Mouse (Mus musculus) B cell, adult 2 months (primary cell): Measurements from ENCODE around the gene Rac2.

Experiments
- DNase-seq, 2 experiments: peaks; one replicate each; pipeline ENCODE4 v3.0.0; 2022

The Rac2 gene

DNA sequence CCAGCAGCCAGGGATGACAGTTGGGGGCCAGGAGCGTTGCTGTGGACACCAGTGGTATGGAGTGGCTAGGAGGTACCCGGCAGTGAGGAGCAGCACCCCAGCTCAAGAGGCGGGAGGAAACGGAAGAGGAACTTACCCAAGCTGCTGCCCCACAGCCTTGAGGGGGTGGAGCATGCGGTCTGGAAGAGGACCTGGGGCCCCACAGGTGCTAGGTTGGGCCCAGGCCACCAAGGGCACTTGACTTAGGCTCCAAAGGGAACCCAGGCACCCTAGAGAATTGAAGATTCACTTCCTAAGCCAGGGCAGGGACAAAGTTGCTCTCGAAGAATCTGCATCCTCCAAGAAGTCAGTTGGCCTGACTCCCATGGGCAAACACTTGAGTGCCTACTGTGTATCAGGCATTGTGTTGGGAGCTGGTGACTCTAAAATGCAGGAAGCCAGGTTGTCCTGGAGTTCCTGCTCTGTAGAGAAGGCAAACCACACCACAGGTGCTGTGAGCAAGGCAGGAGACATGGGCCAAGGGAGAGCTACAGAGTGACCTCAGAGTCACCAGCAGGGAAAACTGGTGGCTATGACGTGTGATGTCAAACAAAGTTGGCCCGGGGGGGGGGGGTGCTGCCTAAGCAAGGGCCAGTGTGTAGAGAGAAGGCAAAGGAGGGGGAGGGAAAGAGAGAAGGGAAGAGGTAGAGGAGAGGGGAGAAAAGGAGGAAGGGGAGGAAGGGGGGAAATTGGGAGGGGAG is at the start of gene Rac2:
Gene Rac2 (minus strand): TSS at position 126 of the 740 bp plus-strand sequence.
- peak; percentile 83 to 86 for DNase-seq

DNA sequence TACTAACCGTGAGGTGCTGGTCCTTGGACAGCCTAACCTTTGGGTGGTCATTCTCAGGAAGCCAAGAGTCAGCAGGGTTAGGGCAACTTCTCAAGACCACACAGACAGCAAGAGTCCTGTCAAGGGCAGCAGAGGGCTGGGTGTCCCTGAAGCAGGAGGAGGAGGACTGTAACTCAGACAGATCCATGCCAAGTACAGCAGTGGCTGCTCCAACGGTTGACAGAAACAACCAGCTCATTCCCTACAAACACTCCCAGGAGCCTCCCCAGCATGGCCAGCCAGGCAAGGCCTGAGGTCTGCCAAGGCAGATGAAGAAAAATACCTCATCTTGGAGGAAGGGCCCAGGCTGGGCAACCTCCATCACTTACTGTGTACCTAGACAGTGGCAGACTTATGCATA is 44.4 kb upstream of the Rac2 start:
- DNase-seq = no peak

DNA sequence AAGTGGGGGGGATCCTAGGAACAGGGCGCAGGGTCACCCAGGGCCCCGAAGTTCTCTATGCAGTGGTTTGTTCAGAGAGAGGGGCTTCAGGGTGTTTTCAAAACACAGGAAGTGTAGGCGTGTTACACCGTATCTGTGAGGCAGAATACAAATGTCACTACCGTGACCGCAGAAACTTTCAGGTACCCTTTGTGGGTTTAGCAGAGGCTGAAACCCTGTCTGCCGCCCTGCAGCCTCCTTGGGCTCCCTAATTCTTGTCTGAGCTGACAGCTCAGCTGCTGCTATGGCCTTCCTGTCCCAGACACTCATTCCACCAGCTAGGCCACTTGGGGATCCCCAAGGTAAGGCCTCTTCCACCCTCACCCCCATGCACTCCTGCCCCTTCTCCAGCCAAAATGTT is 42.0 kb upstream of the Rac2 start:
- no peak for DNase-seq

DNA sequence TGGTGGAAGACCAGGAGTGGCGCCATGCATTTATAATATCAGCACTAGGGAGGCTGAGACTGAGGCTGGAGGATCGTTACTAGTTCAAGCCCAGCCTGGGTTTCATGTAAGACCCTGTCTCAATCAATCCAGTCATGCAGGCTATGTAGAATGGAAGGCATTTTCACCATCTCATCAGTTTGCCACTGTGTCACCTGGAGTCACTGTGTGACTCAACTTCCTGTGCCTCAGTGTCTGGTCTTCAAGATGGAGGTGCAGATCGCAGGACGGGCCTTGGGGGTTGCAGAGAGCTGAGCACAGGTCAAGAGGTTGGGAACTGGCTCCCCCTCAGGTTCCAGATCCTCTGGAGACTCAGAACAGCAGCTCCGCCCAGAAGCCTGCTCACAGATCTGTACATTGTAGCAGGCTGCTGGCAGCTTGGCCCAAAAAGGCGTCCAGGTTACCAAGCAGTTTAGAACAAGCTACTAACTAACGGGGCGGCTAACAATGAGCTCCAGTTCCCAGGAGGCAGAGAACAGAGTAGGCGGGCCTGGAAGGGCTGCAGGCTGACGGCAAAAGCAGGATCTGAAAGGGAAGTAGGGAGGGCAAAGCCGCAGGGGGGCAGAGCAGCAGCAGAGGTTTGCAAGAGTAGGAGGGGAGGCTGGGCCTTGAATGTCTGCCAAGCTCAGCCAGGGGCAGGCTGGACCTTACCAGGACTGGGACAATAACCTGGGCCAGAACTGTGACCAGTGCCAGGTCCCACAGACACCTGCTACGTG is 38.3 kb upstream of the Rac2 start:
- no peak for DNase-seq

DNA sequence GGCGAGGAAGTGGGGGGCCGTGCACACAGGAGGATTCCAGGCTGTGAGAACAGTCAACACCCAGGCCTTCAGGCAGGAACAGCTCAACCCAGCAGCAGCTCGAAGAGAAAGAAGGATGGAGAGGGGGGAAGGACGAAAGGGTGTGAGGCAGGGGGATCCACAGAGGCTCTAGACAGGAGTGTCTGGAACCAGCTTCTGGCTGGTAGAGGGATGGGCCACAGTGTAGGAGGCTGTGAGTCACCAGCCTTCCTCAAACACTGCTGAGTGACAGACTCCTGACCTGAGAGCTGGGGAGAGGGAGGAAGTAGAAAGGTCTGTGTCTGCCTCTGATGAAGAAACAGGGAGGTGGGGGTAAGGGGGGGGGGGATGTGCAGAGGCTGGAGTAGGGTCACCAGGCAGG is 34.9 kb upstream of the Rac2 start:
- DNase-seq = no peak

DNA sequence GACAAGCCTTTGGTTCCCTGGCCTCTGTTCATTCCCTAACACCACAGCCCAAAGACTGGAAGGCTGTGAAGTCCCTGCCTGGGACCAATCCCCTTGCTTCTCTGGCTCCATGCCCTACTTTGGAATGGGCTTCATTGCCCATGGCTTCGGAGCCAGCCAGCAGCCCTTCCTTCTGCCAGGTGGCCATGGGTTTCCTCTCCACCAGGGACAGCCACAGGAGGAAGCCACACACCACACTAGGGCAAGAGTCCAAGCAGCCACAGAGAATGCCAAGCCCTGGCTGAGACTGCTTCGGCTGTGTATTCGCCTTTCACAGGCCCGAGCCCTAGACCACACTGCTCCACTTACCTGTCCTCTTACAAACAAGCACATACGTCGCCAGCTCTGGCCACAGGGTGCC is 33.5 kb upstream of the Rac2 start:
- DNase-seq = no peak

DNA sequence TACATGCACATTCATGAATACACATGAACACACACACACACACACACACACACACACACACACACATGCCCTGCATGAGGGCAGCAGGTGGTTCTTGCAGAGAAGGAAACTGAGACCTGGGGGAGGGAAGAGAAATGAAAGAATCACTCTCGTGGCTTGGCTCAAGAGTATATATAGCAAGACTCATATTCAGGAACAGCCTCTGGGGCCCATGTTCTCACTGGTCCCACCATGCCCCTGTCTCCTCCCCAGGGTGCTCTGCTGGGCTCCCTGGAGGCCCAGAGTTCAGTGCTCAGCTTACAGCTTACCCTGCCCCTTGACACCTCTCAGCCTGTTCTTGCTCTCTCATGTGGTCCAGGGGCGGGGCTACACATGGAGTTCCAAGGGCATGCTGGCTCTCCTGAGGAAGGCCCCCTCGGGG is 32.8 kb upstream of the Rac2 start:
- peak; percentile 31 to 40 for DNase-seq

DNA sequence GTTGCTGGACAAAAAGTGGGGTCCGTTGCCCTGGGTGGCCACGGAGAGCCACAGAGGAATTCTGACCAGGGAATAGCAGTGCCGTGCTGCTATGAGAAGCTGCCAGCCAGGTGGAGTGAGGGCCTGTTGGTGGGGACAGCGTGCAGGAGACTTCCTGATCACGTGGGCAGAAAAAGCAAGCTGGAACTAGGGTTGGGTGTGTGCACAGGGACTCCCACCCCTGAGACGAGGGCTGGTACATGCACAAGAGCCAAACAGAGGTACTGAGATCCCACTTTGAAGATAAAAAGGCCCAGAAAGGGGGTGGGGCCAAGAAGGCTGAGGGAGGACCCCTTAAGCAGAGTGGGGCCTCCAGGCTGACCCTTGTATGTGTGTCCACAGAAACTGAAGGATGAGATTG is 31.7 kb upstream of the Rac2 start:
- DNase-seq = no peak

DNA sequence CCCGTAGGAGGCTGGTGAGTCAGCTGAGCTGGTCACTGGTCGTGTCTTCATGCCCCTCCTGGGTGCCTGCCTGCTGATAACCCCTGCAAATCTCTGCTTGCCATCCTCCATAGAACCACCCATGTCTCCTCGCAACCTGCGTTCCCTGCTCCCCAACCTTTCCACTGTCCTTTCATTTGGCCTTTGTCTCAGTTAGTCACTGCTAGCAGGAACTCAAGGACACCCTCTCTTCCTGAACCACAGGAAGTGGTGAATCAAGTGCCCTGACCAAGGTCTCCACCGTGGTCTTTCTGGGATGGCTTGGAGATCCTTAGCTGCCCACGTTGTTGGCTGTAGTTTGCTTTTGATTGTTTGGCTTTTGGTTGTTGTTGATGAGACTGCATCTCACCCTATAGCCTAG is 28.6 kb upstream of the Rac2 start:
- DNase-seq = no peak

DNA sequence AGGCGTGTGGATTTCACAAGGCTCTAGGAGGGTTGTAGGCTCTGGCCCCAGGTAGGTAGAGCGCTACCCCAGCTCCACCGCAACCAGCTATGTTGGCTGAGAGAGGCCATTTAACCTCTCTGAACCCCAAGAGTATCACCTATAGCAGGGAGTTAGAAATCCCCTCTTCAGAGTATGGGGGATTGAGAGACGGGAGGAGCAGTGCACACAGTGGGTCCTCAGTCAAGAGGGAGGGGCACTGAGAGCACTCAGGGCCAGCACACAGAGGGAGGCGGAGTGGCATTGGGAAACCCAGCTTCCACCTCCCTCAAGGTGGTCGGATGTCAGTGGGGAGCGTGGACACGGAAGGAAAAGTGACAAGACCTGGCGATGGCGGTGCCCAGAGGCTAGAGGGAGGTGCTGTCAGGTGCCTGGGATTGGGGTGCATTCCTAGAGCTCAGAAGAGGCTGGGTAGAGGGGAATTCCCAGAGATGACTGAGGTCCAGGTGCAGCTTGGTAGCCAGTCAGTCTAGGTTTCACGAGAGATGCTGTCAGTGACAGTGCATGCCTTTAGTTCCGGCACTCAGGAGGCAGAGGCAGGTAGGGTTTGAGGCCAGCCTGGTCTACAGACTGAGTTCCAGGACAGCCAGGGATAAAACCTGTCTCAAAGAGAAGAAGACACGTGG is 27.1 kb upstream of the Rac2 start:
- no peak for DNase-seq

DNA sequence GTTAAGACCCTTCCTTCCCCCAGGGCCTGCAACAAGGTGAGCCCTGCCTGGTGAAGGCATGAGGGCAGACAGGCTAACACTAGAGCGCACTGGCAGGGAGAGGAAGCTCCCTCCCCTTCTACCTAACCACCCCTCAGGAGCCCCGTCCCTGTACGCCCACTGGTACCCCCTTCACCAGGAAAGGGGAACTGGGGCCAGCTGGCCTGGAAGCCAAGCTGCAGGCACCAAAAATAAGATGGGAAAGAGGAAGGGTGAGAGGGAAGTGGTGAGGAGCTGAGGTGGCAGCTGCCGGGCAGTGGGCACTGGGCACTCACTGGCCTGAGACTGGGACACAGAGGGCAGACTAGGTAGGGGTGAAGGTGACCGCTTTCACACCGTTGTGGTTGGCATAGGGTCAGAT is 26.5 kb upstream of the Rac2 start:
- DNase-seq = peak; percentile 33 to 38

DNA sequence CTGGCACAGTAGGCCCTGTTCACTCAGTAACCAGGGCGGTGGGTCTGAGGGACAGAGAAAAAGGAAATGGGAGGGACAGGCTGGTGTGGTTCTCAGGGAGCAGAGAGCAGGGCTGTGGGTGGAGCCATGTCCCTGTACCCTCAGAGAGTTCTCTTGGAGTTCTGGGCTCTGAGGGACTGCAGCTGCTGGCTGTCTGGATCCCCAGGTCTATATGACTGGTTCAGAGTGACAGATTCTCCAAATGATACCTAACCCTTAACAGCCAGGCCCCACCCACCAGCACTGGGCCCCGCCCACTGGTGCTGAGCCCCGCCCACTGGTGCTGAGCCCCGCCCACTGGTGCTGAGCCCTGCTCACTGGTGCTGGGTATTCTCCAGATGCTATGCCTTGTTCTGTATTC is 25.1 kb upstream of the Rac2 start:
- peak; percentile 86 to 89 for DNase-seq

DNA sequence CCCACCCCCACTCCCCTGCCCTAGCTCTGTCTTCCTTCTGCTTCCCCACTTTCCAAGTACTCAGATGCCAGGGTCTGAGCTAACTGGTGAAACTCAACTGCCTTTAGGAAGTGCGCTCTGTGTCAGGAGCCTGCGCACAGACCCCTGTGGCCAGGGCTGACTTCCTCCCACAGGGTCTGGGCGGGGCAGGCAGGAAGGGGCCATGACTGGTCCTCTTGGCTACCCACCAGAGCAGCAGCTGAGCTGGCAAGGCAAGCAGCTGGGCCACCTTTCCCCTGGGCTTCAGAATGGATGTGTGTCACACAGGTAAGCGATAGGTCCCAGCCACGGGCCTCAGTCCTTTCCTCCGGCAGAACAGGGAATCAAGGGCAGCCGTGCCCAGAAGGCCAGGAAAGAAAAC is 24.3 kb upstream of the Rac2 start, which contains the start of gene Cyth4:
Gene Cyth4 (plus strand): TSS at position 134 of the 400 bp plus-strand sequence.
- DNase-seq = peak; percentile 80 to 83

DNA sequence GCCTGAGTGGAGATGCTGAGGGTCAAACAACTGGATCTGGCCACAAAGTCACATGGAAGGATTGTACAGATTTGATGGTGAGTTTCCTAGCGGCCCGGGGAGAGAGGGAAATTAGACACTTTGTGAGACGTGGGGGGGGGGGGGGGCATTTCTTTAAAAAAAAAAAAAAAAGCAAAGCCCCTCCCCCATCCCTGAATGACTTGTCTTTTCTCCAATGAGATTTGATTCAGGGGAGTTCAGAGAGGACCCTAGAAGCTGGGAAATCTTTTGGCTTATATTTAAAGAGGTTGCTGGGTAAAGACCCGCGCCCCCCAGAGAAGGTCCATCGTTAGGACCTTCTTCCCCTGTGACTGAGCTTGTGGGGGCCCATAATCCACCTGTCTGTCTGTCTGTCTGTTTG is 23.9 kb upstream of the Rac2 start:
- DNase-seq = no peak

DNA sequence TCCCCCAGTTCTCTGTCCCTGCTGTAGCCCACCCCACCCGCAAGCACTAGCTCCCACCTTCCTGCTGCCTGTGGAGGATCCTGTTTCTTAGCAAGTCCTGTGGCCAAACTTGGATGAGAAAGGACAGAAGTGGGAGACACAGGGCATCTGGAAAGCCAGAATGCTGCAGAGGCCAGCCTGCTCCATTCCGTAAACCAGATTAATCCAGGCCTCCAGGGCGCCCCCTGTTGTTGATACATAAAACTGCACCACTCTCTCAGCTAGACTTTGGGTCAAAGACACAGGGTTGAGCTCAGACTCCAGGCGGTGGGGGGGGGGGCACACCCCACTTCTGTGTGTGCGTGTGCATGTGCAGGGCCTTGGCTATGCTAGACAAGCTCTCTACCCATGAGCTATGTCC is 22.9 kb upstream of the Rac2 start:
- peak; percentile 50 to 59 for DNase-seq

DNA sequence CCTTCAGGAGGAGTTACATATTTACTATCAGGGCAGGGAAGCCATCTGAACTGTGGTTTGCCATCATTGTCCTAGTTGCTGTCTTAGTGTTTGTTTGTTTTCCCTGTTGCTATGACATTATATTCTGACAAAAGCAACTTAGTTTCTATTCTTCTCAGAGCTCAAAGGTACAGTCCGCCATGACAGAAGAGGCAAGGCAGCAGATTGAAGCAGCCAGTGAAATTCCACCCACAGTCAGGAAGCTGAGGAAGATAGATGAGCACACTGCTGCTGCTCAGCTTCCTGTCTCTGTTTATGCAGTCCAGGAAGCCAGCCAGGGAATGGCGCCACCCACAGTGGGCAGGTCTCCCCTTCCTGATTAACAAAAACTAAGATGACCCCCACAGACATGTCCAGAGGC is 22.2 kb upstream of the Rac2 start:
- DNase-seq = peak; percentile 49 to 57

DNA sequence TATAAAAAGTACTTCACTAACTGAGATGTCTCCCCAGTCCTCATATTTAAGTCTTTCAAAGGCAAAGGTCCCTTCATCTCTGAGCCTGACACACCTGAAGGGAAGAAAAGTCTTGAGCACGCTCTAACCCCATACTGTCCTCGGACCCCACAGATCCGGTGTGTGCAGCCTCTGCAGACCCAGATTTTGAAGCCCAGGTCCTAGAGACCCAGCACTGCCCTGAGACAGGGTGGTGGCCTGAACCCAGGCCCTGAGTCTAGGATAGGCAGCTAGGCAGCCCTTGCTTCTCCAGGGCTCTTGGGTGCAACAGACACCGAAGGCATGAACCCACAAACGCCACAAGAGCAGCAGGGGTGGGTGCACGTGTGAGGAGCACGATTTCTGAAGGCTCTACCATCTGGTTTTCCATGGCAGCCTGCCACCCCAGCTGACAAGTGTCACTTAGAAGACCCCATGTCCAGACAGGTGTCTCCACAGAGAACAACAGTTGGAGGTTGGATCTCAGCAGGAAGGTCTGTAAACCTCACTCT is 21.4 kb upstream of the Rac2 start:
- DNase-seq = no peak

DNA sequence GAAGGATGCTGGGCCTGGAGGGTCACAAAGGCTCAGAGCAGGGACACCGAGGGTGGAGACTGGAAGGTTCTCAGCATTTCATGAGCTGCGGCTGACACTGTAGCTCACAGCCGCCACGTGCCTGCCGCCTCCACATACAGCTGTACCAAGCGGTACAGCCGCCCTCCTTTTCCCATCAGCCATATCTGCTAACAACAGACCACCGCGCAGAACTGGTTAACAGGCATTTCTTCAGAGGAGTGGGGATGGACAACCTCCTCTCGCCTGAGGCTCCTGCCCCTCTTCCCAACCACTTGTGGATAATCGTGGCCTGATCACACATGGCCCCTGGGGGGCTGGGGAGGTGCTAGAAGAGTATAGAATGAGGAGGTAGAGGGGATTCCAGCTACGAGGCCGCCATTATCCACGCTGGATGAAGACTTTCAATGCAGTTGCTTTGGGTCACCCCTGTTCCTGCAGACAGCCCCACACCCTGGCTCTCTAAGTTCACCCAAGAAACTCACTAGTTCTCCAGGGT is 19.9 kb upstream of the Rac2 start:
- DNase-seq = no peak

DNA sequence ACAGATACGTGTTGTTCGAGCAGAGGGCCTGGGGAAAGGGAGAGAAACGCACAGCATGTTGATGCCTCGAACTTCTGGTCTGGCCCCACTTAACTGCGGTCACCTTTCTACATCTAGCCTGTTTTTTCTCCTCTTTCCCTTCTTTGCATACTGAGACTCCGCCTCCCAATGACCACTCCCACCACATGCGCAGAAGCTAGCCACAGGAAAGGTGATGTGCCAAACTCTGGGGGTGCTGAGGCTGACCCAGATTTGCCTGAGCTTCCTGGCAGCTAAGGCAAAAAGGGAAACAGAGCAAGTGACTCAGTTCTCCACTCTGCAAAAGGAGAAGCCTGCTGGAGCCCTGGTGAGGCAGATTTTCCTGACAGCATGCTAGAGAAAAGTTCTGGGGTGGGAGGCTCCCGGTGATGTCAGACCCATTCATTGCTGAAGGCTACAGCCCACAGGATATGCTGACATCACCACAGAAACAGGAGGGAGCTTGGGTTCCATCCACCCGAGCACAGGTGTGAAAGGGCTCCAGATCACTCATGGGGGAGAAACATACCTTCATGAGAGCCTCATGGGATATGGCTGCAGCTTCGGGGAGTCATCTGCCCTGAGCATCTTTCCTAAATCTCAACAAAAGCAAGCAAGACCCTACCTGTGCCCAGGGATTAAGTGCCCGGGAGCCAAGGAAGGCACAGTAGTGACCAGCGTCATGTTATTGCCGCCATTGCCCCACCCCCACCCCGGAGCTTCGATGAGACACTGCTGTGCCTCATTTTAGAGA is 19.3 kb upstream of the Rac2 start:
- DNase-seq = peak; percentile 74 to 77

DNA sequence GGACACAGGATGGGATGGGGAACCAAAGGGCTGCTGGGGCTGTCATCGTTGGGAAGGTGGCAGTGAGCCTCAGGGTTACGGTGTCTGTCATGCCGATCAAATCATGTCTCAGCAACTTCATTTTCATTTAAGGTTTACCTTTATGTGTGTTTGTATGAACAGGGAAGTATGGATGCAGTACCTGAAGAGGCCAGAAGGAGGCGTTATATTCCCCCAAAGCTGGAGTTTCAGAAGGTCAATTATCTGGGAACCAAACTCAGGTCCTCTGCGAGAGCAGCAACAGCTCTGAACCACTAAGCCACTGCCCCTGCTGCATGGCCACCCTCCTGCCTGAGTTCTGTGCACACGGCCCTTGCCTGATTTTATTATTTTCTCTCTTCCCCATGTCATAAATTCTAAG is 18.2 kb upstream of the Rac2 start:
- peak; percentile 44 to 50 for DNase-seq

DNA sequence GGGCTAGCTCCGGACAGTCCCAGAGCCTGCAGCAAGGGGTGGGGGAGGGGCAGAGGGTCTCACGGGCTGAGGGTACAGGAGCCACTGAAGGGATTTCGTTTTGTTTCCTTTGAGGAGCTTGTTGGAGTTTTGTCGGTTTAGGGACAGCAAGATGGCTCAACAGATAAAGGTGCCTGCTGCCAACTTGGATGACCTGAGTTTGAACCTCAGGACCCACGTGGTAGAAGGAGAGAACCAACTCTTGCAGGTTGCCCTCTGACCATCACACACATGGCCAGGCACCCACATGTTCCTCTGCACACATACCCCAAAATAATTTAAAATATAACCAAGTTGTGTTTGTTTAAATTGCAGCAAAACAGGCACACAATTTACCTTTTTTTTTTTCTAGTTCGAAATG is 17.4 kb upstream of the Rac2 start:
- DNase-seq = no peak

DNA sequence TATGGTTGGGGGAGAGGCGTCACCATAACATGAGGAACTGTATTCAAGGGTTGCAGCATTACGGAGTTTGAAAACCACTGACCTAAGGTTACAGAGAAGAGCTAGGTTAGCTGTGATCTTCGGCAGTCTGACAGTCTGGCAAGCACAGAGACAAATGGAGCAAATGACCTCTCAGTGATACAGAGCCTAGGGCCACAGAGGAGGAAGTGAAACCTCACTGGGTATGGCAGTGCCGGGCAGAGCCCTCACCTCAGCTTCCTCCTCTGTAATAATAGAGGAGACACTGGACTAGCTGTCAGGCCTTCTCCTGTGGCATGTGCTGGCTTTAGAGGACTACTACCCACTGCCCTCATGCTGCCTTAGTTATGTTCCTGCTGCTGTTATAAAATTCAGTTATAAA is 16.3 kb upstream of the Rac2 start:
- peak; percentile 77 to 81 for DNase-seq

DNA sequence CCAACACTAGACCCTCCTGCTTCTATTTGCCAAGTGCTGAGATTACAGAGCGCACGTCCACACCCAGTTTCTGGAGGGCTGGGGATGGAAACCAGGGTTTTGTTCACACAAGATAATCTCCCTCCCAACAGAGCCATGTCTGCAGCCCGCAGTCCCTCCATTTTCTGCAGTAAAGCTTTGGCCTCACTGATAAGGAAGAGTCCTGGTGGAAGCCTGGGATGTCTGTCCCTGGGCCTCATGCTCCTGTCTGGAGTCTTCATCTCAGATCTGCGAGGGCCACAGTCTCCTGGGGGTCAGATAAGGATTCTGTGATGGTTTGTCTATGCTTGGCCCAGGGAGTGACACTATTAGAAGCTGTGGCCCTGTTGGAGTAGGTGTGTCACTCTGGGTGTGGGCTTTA is 15.5 kb upstream of the Rac2 start:
- DNase-seq = no peak
